Mouse (Mus musculus) kidney, adult 2 months (tissue): ENCODE measurements around the gene Afp.

ENCODE experiments used
- CTCF ChIP-seq: fragments of 200-500 bp; conservative IDR thresholded peaks from 2 replicates; pipeline ENCODE4 v1.5.1; 2011; ENCODE audit warnings: low read depth, mild to moderate bottlenecking, control low read depth, low read length, moderate library complexity, mixed read lengths; ENCODE audit not compliant: insufficient read depth, insufficient read length
- POLR2A ChIP-seq: fragments of 200-500 bp; IDR thresholded peaks from one replicate; pipeline ENCODE4 v1.6.1; 2011; ENCODE audit warnings: low read depth, low read length, control low read depth

- TF ChIP-seq CTCF (no peak), POLR2A (no peak)
Measured at GRCm38 (mm10) chr5:90488323-90488722, 2.2 kb upstream of the Afp start.
